Mouse (Mus musculus) adipocyte (in vitro differentiated cells): ENCODE results near the gene Plxna2.
A peak's percentile ranks its signal among the peaks of the same experiment; 100 is the strongest.

ENCODE experiments used
- DNase-seq: peaks from one replicate; pipeline ENCODE4 v3.0.0-alpha.2; 2016; ENCODE audit warnings: low spot score

The Plxna2 gene

DNA sequence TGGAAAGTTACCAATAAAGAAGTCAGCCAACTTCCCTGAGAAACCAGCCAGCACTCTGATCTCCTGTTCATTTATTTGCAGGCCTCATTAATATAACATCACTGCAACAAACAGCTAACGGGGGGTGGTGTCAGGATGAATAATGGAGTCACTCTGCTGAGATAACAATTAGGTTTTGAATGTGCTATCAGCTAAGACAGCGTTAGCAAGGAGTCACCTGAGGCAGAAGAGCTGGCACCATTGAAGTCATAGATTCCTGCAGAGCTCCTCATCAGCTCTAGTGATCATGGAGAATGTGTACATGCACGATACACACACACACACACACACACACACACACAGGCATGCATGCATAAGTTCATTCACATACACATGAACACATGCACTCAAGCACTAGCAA is 154.0 kb downstream of the Plxna2 start:
- no peak for DNase-seq

DNA sequence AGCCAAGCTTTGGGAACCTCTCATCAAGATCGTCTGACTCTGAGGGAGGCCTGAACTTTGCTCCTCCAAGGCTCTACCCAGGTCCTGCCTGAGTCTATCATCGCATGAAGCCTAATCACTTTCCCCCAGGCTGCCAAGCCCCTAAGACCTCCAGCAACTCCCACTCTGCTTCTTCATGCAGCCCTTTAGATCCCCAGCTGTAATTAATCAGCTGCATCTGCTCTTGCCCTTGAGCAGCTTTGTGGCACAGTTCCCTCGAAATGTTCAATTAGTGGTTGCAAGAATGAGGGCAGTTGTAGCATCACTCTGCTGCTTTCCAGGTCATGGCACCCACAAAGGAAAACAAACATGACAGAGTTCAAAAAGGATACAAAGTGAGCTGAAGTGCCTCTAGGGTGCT is 155.9 kb downstream of the Plxna2 start:
- DNase-seq, result no peak

DNA sequence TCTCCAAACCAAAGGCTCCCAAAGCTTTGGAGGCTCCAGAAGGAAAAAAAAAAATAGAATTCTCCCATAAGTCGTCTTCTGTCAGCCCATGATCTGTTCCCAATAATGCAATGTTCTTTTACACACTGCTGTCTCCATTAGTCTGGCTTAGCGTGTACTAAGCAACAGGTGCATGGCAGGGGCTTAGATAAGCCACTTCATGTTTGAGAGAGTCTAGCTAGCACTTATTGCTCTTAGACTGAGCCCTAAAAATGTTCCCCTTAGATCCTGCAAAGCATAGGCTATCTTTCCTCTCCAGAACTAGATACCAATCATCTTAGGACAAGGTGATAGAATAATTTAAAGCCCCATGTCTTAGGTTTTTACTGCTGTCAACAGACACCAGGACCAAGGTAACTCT is 156.3 kb downstream of the Plxna2 start:
- DNase-seq, result no peak

DNA sequence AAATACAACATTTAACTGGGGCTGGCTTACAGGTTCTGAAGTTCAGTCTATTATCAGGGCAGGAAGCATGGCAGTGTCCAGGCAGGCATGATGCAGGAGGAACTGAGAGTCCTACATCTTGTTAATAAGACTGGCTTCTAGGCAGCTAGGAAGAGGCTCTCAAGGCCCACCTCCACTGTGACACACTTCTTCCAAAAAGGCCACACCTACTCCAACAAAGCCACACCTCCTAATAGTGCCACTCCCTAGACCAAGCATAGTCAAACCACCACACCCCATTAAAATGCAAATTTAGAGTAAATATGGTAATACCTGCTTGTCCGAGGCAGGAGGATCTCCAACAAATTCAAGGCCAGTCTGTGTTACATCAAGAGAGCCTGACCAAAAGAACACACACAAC is 156.7 kb downstream of the Plxna2 start:
- DNase-seq, result no peak

DNA sequence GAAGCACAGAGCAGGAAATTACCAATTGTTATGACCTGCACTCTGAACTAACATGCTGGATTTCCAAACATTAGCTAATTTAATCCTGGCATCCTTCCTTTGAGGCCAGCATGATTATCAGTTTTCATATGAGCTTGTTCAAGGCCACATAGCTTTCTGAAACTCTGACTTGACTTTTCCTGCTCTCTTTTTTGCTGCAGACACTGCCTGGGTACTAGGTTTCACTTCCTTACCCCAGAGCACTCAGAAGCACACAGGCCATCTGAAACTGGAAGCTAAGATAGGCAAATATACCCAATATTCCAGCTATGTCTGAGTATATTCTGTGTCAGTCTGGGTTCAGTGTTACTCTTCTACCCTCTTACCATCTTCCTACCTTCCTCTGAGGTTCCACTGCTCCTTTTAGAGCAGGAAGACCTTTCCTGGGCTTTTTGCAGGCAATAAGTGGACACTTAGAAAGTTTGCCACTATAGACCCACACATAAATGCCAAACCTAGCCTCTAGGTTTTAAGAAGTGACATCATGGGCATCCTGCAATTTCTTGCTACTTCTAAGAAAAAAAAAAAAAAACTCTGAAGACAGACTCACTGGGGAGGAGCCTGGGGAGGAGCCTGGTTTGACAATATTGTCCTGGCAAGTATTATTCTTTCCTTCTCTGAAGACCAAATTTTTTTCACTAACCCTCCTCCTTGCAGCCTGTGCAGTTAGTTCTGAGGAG is 157.8 kb downstream of the Plxna2 start:
- no peak for DNase-seq

DNA sequence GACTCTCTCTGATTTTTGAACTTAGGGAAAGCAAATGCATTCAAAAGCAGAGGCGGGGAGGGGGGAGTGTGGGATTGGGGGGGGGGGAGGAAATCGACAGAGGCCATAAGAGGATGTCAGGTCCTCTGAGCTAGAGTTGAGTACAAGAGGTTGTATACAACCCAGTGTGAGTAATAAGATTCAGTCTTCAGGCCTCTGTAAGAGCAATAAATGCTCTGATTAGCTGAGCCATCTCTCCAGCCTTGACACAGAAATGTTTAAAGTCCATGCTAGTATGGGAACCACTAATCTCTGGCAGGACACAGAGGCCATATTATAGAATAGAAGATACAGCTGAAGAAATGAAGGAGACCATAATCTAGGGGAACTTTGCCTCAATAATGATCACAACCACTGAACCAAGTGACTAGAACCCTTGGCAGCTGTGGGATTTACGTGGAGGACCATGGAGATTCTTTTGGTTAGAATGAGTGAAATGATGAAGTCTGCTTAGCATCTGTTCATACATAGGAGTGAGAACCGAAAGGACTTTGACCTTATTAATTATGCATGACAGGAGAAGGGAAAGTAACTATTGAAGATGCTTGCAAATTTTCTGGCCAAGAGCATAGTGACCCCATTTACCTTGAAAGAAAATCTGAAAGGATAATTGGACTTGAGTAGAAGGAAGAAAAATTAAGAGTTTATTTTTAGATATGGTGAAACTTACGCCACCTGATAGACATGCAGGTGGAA is 158.7 kb downstream of the Plxna2 start:
- no peak for DNase-seq

DNA sequence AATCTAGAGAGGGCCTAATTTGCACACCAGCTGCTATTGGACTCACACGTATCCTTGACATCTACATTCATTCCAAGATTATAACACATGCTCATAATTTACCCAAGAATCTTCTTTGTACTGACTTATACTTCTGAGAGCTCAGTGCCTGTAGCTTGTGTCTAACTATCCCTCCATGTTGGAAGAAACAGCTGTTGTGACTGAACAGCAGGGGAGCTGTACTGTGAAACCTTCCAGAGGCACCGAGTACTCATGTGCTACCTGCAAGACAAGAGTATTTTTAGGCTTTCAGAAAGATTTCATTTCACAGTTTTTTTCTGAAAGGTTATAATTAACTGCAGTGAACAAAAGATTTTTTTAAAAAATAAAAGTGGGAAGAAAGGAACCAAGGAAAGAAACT is 159.6 kb downstream of the Plxna2 start:
- DNase-seq, result no peak

DNA sequence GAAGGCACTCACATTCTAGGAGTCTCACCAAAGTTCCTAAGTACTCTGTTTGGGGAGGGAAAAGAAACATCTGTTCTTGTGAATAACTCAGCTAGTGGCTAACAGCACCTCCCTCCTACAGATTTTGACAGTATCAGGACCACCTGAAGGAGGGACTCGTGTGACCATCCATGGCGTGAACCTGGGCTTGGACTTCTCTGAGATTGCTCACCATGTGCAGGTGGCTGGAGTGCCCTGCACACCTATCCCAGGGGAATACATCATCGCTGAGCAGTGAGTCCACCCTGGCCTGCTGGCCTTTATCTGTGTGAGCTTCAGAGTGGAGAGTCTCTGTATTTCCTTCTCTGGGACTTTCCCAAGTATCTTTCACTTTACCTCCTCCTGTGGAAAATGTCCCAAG is 162.4 kb downstream of the Plxna2 start:
- DNase-seq, result no peak

DNA sequence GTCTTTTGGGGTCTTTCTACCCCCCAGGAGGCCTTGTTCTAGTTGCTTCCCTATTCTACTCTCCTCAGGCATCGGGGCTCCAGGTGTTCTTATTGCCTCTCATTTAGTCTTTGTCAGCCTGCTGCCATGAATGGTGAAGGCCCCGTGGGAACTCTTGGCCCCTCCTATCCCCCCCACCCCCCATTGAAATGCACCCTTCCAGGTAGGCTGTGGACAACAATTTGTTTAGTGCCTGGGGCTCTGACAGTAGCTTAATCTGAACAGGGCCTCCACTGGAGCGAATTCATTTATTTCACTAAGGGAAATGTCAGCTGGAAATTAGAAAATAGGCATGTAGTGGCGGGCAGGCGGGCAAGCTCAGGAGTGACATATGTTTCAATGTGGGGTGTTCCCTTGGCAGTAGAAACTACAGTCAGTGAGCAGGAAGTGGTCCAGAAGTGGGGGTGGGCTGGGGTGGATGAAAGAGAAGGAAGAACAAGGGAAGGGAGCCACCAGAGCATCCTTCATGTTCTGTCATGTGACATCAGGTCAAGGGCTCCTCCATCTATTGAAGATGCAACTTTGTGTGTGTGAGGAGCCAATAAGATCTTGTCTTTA is 162.9 kb downstream of the Plxna2 start:
- DNase-seq, result no peak

DNA sequence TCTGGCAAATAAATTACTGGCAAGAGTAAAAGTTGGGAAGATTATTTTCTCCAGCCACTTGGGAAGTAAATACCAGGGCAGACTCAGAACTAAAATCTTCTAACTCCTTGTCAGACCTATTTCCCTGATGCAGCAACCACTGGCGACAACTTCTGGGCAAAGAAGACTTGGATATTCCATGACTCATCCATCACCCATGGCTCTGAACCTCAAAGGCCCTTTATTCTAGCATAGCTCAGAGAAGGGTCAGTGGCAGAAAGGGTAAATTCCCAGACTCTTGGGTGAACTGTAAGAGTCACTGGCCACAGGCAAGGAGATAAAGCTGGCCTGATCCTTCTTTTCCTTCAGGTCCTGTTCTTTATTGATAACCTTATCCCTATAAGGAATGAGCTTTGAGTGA is 163.5 kb downstream of the Plxna2 start:
- peak; percentile 38 for DNase-seq

DNA sequence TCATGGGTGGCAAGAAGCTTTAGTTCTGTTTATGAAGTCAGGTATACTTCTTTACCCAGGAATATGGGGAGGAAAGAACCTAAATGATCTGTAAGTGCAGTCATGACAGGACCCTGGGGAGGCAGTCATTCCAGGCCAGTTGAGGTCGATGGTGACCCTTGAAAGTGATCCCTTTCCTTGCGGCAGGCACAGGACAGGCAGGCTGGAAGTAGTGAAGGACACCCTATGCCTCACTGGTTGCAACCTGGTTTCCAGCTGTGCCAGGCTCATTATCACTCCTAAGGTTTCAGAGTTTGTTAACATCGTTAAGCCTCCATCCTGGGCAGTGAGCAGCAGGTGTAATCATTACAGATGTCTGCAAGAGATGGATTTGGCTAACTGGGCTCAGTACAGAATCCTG is 164.3 kb downstream of the Plxna2 start:
- no peak for DNase-seq

DNA sequence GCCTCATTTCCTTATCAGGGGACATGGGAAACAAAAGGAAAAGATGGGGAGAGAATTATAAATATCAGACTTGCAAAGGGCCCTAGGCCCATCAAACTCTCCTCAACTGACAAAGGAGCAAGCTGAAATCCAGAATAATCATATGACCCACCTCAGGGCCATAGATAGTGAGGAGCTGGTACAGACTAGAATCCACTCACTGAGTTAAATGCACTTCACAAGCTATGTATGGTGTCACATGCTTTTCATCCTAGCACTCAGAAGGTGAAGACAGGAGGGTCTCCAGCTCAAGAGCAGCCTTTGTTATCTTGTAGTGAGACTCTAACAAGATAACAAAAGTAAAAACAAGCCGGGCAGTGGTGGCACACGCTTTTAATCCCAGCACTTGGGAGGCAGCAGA is 169.6 kb downstream of the Plxna2 start:
- no peak for DNase-seq

DNA sequence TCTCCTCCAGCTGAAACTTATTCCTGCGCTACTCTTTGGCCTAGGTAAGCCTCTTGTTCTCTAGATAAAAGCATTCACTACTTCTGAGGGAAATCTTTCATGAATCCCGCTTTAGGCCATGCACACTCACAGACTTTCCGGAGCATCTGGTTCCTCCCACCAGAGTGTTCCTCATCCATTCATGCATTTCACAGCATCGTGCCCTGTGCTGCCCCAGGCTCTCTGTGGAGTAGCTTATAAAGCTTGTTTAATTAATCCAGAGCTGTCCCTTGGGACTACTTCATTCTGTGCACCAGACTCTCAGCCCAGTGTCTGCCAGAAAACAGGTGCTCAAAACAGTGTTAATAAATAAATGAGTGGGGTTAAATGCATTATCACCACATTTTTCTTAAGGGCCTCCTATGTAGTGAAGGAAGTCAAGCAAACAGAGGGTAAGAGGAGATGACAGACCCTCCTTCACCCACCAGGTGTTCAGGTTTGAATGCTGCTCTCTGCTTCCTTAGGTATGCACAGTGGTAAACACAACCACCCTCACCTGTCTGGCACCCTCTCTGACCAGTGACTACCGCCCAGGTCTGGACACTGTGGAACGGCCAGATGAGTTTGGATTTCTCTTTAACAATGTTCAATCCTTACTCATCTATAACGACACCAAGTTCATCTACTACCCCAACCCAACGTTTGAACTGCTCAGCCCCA is 175.4 kb downstream of the Plxna2 start:
- no peak for DNase-seq

DNA sequence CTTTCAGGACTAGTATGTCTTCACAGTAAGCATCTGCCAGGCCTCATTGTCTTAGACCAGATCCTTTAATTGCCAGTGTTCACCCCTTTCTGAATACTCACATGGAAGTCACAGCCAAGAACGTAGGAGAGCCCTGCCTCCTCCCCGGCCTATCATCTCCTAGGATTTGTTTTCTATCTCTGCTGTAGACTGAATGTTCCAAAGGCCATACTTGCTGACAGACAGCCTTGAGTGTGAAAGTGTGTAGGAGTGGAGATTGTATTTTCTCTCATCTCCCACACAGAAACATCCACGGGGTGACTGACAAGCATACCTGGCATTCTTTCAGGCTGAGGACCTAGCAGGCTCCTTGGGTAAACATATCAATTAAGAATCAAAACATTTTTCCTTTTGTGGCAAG is 177.3 kb downstream of the Plxna2 start:
- DNase-seq, result no peak

DNA sequence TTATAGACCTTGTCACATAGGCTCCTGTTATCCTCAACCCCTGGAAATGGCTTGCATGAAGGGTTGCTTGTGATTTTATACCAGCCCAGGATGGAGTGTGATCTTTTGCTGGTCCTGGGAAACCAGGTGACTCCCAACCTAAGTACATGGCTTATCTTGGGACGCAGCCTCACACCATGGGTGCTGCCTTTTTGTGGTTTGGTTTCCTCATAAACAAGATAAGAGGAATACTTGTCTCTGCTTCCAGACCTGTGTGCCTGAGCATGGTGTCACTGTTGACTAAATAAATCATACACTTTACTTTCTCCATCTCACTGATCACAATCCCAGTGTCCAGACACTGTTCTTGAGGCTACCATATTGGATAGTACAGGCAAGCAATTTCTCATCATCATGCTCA is 179.8 kb downstream of the Plxna2 start:
- DNase-seq, result no peak

DNA sequence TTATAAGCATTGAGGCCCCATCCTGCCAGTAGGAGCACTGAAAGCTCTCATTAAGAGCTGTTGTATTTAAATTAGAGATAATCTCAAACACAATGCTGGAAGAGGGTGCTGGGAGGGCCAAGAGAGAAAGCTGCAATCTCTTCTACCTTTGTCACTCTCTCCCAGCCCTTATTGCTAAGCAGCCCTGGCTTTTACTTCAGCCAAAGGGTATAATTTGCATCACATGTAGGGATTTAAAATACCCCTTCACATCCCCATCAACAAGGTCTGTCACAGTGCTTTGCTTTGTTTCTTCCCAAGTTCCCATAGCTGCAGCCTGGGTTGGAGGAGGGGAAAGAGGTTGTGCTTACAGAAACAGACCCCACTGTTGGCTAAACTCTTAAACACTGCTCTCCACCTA is 180.5 kb downstream of the Plxna2 start:
- no peak for DNase-seq

DNA sequence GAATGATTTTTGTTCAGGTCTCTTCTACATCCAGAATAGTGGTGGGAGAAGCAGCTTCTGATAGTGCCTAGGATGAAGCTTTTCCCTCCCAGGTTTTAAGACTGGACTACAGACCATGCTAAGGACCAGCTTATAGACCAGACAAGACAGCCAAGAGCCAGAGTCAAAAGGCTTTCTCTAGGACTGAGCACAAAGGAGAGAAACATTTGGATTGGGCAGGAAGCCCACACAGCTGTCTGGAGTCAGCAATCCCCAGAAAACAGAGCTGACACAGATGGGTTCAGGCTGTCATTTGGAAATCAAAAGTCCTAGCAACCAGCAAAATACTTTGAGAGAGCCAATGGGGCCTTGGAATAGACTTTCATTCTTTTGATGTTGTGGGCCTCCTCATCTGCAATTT is 190.2 kb downstream of the Plxna2 start:
- peak; percentile 64 for DNase-seq

DNA sequence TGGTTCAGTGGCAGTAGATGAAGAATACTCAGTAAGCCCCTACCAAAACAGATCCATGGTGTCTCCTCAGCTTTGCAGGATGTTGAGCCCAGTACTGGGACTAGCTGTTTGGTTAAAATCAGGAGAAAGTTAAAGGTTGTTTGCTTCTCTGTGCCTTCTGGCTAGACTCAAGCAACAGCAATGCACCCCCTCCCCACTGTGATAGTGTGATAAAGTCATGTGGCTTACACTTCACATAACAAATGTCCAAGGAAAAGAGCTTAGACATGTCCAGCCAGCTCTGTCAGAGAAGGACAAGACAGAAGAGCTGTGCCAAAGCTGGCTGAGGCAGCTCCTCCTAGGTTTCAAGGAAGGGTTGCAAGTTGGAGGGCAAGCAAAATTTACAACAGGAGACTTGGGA is 190.7 kb downstream of the Plxna2 start:
- DNase-seq, result peak; percentile 13

DNA sequence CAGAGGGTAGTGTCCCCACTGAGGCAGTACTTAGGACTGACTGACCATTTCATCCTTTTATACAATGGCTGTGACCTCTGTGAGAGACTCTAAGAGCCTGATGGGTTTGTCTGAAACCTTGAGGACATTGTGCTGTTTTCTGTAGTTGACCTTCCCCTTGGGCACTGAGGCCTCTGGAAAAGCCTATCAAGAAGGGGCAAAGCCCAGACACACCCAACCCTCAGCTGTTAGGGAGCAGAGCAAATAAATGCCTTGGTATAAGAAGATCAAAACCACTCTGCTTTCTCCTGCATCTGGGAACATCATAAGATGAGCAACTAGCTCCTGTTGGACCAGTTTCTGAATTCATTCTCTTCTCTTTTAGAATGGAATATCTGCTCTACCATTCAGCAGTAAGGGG is 191.6 kb downstream of the Plxna2 start:
- no peak for DNase-seq

DNA sequence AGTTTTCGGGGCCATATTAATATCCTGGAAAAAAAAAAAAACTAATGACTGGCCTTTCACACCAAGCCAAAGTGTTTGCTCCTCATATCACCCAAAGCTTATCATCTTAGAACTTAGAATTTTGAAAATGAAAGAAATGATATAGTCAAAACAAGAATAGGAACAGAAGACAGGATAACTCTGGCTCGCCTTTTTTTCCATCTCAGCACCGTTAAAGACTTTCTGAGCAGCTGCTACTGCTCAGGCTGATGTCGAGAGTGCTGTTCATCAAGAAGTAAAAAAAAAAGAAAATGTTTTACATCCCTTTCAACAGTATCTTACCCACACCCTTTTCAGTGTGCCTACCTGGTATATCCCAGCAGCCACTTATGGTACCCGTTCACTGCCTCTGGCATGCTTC is 196.2 kb downstream of the Plxna2 start:
- DNase-seq, result no peak

DNA sequence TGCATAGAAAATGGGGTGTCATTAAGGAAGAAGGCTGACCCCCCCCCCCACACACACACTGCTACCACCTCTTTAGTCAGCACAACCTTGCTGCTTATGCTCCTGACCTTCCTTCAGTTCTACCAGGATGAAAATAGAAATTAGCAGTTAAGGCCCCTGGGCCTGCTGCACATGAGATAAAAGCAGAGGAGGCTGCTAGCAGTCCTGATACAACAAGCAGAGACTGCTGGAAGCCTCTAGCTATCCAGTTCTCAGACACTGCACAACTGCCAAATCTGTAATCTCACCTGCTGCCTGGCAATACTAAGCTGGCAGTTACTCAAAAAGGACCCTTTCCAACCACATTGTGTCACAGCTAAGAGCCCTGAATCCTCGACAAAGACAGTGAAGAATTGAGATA is 197.5 kb downstream of the Plxna2 start:
- no peak for DNase-seq

DNA sequence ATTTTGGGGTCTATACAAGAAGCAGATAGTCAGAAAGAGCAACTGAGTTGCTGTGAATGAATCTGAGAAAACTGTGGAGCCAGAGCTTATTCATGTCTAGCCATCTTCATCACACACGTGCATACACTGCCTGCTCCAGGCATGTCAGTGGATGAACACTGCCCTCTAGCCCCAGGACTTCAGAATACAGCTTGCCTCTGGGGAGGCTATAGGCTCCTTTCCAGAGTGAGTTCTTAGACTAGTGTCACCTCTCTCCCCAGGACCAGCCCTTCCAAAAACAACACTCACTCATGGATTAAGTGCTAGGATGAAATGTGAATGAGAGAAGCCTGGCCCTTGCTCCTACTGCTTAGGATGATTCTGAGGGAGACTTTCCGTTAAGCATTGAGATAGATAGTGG is 198.9 kb downstream of the Plxna2 start:
- peak; percentile 84 for DNase-seq

DNA sequence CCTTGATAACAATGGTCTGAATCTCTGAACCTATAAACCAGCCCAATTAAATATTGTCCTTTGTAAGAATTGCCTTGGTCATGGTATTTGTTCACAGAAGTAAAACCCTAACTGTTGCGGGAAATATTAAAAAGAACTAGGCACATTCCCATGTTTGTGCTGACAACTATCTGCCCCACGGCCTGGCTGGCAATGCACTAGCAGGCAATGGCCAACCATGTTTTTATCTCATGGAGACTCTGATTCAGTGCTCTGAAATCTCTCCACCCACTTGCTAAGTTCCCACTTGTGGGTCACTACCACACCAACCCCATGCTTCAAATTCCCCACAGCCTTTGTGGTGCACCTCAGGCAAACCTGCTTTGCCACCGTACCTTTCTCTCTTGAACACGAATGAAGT is 202.9 kb downstream of the Plxna2 start:
- peak; percentile 61 for DNase-seq
